Mouse (Mus musculus) forebrain, embryonic 15.5 days (tissue): ENCODE data around the gene 2010300C02Rik. TPM values are rescaled to one million over a fixed set of nuclear protein-coding genes. Genes with fewer than 3 reads are reported as not detected.

Experiments used
- ATAC-seq: fragments of 200-750 bp; cut with Nextera tagmentation; replicated peaks from 2 replicates; pipeline ENCODE4 v1.8.0; 2017; ENCODE audit warnings: mild to moderate bottlenecking, moderate TSS enrichment, moderate library complexity
- H3K27ac ChIP-seq: fragments of 300-500 bp; sonication (generic); replicated peaks from 2 replicates; pipeline ENCODE4 v1.5.1; 2015; ENCODE audit warnings: mild to moderate bottlenecking, inconsistent platforms
- H3K27me3 ChIP-seq: fragments of 300-500 bp; sonication (generic); 2 replicates; pipeline ENCODE4 v1.6.1; 2015; ENCODE audit warnings: inconsistent platforms
- H3K36me3 ChIP-seq: fragments of 300-500 bp; sonication (generic); 2 replicates; pipeline ENCODE4 v1.6.1; 2015; ENCODE audit warnings: mild to moderate bottlenecking, inconsistent platforms
- H3K4me1 ChIP-seq: fragments of 300-500 bp; sonication (generic); 2 replicates; pipeline ENCODE4 v1.6.1; 2015; ENCODE audit warnings: inconsistent platforms
- H3K4me2 ChIP-seq: fragments of 300-500 bp; sonication (generic); replicated peaks from 2 replicates; pipeline ENCODE4 v1.6.1; 2015; ENCODE audit warnings: mild to moderate bottlenecking, inconsistent platforms
- H3K4me3 ChIP-seq: fragments of 300-500 bp; sonication (generic); 2 replicates; pipeline ENCODE4 v1.5.1; 2015; ENCODE audit warnings: mild to moderate bottlenecking, inconsistent platforms
- H3K9ac ChIP-seq: fragments of 300-500 bp; sonication (generic); replicated peaks from 2 replicates; pipeline ENCODE4 v1.6.1; 2015; ENCODE audit warnings: mild to moderate bottlenecking, inconsistent platforms
- H3K9me3 ChIP-seq: fragments of 300-500 bp; sonication (generic); 2 replicates; pipeline ENCODE4 v1.6.1; 2016; ENCODE audit warnings: inconsistent platforms
- WGBS: fragments of 180-500 bp; shearing (Covaris S2); methylation state at CpG from one replicate; pipeline ENCODE4 v1.1.7; 2015; ENCODE audit warnings: mixed read lengths; 5-methylcytosine and 5-hydroxymethylcytosine counted together
- polyA plus RNA-seq: library from polyadenylated mRNA; unstranded; fragments of >200 nt; fragmentation: Nextera tagmentation; extraction: Ambion mirVana; gene quantifications from 2 replicates; pipeline ENCODE4 v1.2.1, GENCODE M21; 2015

Gene 2010300C02Rik
- polyA plus RNA-seq, 1 experiment from 2014 or later, result 2.9 TPM

- Histone ChIP-seq H3K27ac (no peak overlapping the region), H3K4me1 (no peaks in the 10 kb centered on the region), H3K27me3 (no peaks in the 10 kb centered on the region), H3K9me3 (no peaks in the 10 kb centered on the region), H3K9ac (no peak overlapping the region), H3K4me2 (no peak overlapping the region), H3K36me3 (no peaks in the 10 kb centered on the region), H3K4me3 (no peak overlapping the region)
- ATAC-seq, result no peak
- 87% methylated on average over 6 of the region's 6 CpGs for whole genome bisulfite sequencing
Measured at GRCm38 (mm10) chr1:37708270-37708955, 11.5 kb downstream of the 2010300C02Rik start.

- H3K4me1 ChIP-seq, result no peaks in the 10 kb centered on the region
- no peak overlapping the region for H3K27ac ChIP-seq
- ATAC-seq, result no peak
- H3K27me3 ChIP-seq, result no peaks in the 10 kb centered on the region
- H3K36me3 ChIP-seq, result no peaks in the 10 kb centered on the region
- H3K9ac ChIP-seq, result no peak overlapping the region
- no peak overlapping the region for H3K4me2 ChIP-seq
- H3K4me3 ChIP-seq, result no peak overlapping the region
- no peaks in the 10 kb centered on the region for H3K9me3 ChIP-seq
- 85% methylated on average over 4 of the region's 4 CpGs for WGBS
Measured at GRCm38 (mm10) chr1:37702326-37702725, 17.6 kb downstream of the 2010300C02Rik start.

GRCm38 (mm10) chr1:37698852-37699439 is 20.9 kb downstream of the 2010300C02Rik start:
- Histone ChIP-seq H3K4me1 (no peaks in the 10 kb centered on the region), H3K4me2 (no peak overlapping the region), H3K27ac (no peak overlapping the region), H3K27me3 (no peaks in the 10 kb centered on the region), H3K9me3 (no peaks in the 10 kb centered on the region), H3K36me3 (no peaks in the 10 kb centered on the region), H3K4me3 (no peak overlapping the region), H3K9ac (no peak overlapping the region)
- WGBS, result 75% methylated on average over 5 of the region's 5 CpGs
- no peak for ATAC-seq

GRCm38 (mm10) chr1:37698186-37698839 is 21.6 kb downstream of the 2010300C02Rik start:
- Histone ChIP-seq H3K4me2 (no peak overlapping the region), H3K4me3 (no peak overlapping the region), H3K36me3 (no peaks in the 10 kb centered on the region), H3K9ac (no peak overlapping the region), H3K27me3 (no peaks in the 10 kb centered on the region), H3K27ac (no peak overlapping the region), H3K9me3 (no peaks in the 10 kb centered on the region), H3K4me1 (no peaks in the 10 kb centered on the region)
- peak; percentile 80 for ATAC-seq
- WGBS, result 66% methylated on average over 8 of the region's 8 CpGs

GRCm38 (mm10) chr1:37696918-37697317 is 23.0 kb downstream of the 2010300C02Rik start:
- Histone ChIP-seq H3K4me2 (no peak overlapping the region), H3K4me3 (no peak overlapping the region), H3K9me3 (no peaks in the 10 kb centered on the region), H3K27ac (no peak overlapping the region), H3K4me1 (no peaks in the 10 kb centered on the region), H3K27me3 (no peaks in the 10 kb centered on the region), H3K9ac (no peak overlapping the region), H3K36me3 (no peaks in the 10 kb centered on the region)
- 63% methylated on average over 3 of the region's 3 CpGs for WGBS
- ATAC-seq, result no peak

- Histone ChIP-seq H3K27ac (no peak overlapping the region), H3K9me3 (no peaks in the 10 kb centered on the region), H3K4me3 (no peak overlapping the region), H3K36me3 (no peaks in the 10 kb centered on the region), H3K27me3 (no peaks in the 10 kb centered on the region), H3K4me1 (no peaks in the 10 kb centered on the region), H3K4me2 (no peak overlapping the region), H3K9ac (no peak overlapping the region)
- no peak for ATAC-seq
- WGBS, result 88% methylated on average over 9 of the region's 9 CpGs
Measured at GRCm38 (mm10) chr1:37695732-37696131, 24.2 kb downstream of the 2010300C02Rik start.

- Histone ChIP-seq H3K9me3 (no peaks in the 10 kb centered on the region), H3K4me2 (no peak overlapping the region), H3K36me3 (no peaks in the 10 kb centered on the region), H3K4me1 (no peaks in the 10 kb centered on the region), H3K9ac (no peak overlapping the region), H3K4me3 (no peak overlapping the region), H3K27me3 (no peaks in the 10 kb centered on the region), H3K27ac (no peak overlapping the region)
- WGBS, result 27% methylated on average over 8 of the region's 8 CpGs
- ATAC-seq, result no peak
Measured at GRCm38 (mm10) chr1:37694417-37694816, 25.5 kb downstream of the 2010300C02Rik start.

- no peak overlapping the region for H3K27ac ChIP-seq
- no peak overlapping the region for H3K9ac ChIP-seq
- peaks cover 11% of the 10 kb centered on the region for H3K4me1 ChIP-seq
- no peak for ATAC-seq
- H3K4me2 ChIP-seq, result no peak overlapping the region
- 54% methylated on average over 8 of the region's 8 CpGs for WGBS
- H3K27me3 ChIP-seq, result no peaks in the 10 kb centered on the region
- no peaks in the 10 kb centered on the region for H3K36me3 ChIP-seq
- no peaks in the 10 kb centered on the region for H3K9me3 ChIP-seq
- H3K4me3 ChIP-seq, result no peak overlapping the region
Measured at GRCm38 (mm10) chr1:37691179-37691578, 28.7 kb downstream of the 2010300C02Rik start.

GRCm38 (mm10) chr1:37690665-37691064 is 29.2 kb downstream of the 2010300C02Rik start:
- no peaks in the 10 kb centered on the region for H3K36me3 ChIP-seq
- WGBS, result 81% methylated on average over 5 of the region's 5 CpGs
- H3K9me3 ChIP-seq, result no peaks in the 10 kb centered on the region
- H3K4me2 ChIP-seq, result no peak overlapping the region
- H3K4me1 ChIP-seq, result peaks cover 11% of the 10 kb centered on the region
- no peak for ATAC-seq
- no peak overlapping the region for H3K27ac ChIP-seq
- H3K27me3 ChIP-seq, result no peaks in the 10 kb centered on the region
- H3K4me3 ChIP-seq, result no peak overlapping the region
- no peak overlapping the region for H3K9ac ChIP-seq

- Histone ChIP-seq H3K9me3 (no peaks in the 10 kb centered on the region), H3K4me2 (no peak overlapping the region), H3K27ac (no peak overlapping the region), H3K27me3 (no peaks in the 10 kb centered on the region), H3K4me1 (peaks cover 11% of the 10 kb centered on the region), H3K36me3 (no peaks in the 10 kb centered on the region), H3K9ac (no peak overlapping the region), H3K4me3 (no peak overlapping the region)
- ATAC-seq, result no peak
- WGBS, result 81% methylated on average over 6 of the region's 6 CpGs
Measured at GRCm38 (mm10) chr1:37689730-37690129, 30.2 kb downstream of the 2010300C02Rik start.

- no peaks in the 10 kb centered on the region for H3K9me3 ChIP-seq
- H3K9ac ChIP-seq, result no peak overlapping the region
- 62% methylated on average over 8 of the region's 8 CpGs for WGBS
- H3K4me3 ChIP-seq, result no peak overlapping the region
- no peak overlapping the region for H3K27ac ChIP-seq
- H3K27me3 ChIP-seq, result no peaks in the 10 kb centered on the region
- H3K4me2 ChIP-seq, result no peak overlapping the region
- no peaks in the 10 kb centered on the region for H3K36me3 ChIP-seq
- H3K4me1 ChIP-seq, result peaks cover 11% of the 10 kb centered on the region
- no peak for ATAC-seq
Measured at GRCm38 (mm10) chr1:37688351-37688750, 31.5 kb downstream of the 2010300C02Rik start.

GRCm38 (mm10) chr1:37687515-37687914 is 32.4 kb downstream of the 2010300C02Rik start:
- peak; percentile 41; the same call in 1 of the 2 replicates for ATAC-seq
- Histone ChIP-seq H3K27ac (peak overlapping the region; percentile 54), H3K4me3 (no peak overlapping the region), H3K36me3 (no peaks in the 10 kb centered on the region), H3K27me3 (no peaks in the 10 kb centered on the region), H3K4me2 (0 out of 2 replicates have a peak overlapping the region, but pooled peaks have one; percentile 8), H3K9me3 (no peaks in the 10 kb centered on the region), H3K4me1 (peaks cover 11% of the 10 kb centered on the region), H3K9ac (no peak overlapping the region)
- 51% methylated on average over 5 of the region's 5 CpGs for WGBS
